Mouse (Mus musculus) hindbrain, postnatal 0 days (tissue): Measurements from ENCODE around the gene Amelx. TPM values are rescaled to one million over a fixed set of nuclear protein-coding genes. Genes with fewer than 3 reads are reported as not detected.

Source experiments
- ATAC-seq: fragments of 200-750 bp; cut with Nextera tagmentation; 2 replicates; pipeline ENCODE4 v1.8.0; 2017; ENCODE audit warnings: mild to moderate bottlenecking, moderate TSS enrichment, moderate library complexity
- DNase-seq: peaks from one replicate; pipeline ENCODE4 v3.0.0-alpha.2; 2015; ENCODE audit warnings: low spot score
- H3K27ac ChIP-seq: fragments of 300-500 bp; sonication (generic); 2 replicates; pipeline ENCODE4 v1.5.1; 2014; ENCODE audit warnings: mild to moderate bottlenecking
- H3K27me3 ChIP-seq: fragments of 300-500 bp; sonication (generic); 2 replicates; pipeline ENCODE4 v1.6.1; 2014; ENCODE audit warnings: low read length, mixed read lengths; ENCODE audit not compliant: insufficient read depth
- H3K36me3 ChIP-seq: fragments of 300-500 bp; sonication (generic); 2 replicates; pipeline ENCODE4 v1.6.1; 2014; ENCODE audit warnings: low read length, mixed read lengths; ENCODE audit not compliant: insufficient read depth
- H3K4me1 ChIP-seq: fragments of 300-500 bp; sonication (generic); 2 replicates; pipeline ENCODE4 v1.6.1; 2014; ENCODE audit warnings: antibody characterized with exemption, low read length, mixed read lengths; ENCODE audit not compliant: insufficient read depth
- H3K4me2 ChIP-seq: fragments of 300-500 bp; sonication (generic); 2 replicates; pipeline ENCODE4 v1.6.1; 2014; ENCODE audit warnings: low read depth, mild to moderate bottlenecking, low read length, moderate library complexity, mixed read lengths
- H3K4me3 ChIP-seq: fragments of 300-500 bp; sonication (generic); 2 replicates; pipeline ENCODE4 v1.5.1; 2014; ENCODE audit warnings: low read length
- H3K9ac ChIP-seq: fragments of 300-500 bp; sonication (generic); replicated peaks from 2 replicates; pipeline ENCODE4 v1.6.1; 2014; ENCODE audit warnings: mild to moderate bottlenecking, low read length, moderate library complexity, mixed read lengths
- H3K9me3 ChIP-seq: fragments of 300-500 bp; sonication (generic); 2 replicates; pipeline ENCODE4 v1.6.1; 2016; ENCODE audit warnings: low read length, mixed read lengths
- CTCF ChIP-seq: IDR thresholded peaks from 2 replicates; pipeline ENCODE4 v1.5.1; 2016; ENCODE audit warnings: antibody characterized with exemption, control low read depth, low read depth
- WGBS: fragments of 180-500 bp; shearing (Covaris S2); extraction: QIAGEN DNeasy Blood & Tissue Kit; methylation state at CpG from one replicate; pipeline ENCODE4 v1.1.7; 2014; 5-methylcytosine and 5-hydroxymethylcytosine counted together
- polyA plus RNA-seq: library from polyadenylated mRNA; unstranded; fragments of >200 nt; fragmentation: Nextera tagmentation; extraction: Ambion mirVana; gene quantifications from 2 replicates; pipeline ENCODE4 v1.2.1, GENCODE M21; 2015
- total RNA-seq: library from RNA; depleted of rRNA; stranded (reverse); fragments of >200 nt; gene quantifications from 2 replicates; pipeline ENCODE4 v1.2.3, GENCODE M21; 2014; rRNA removed

Amelx gene
- total RNA-seq = 0.54 TPM in 1 of 2 replicates, not detected in the other
- polyA plus RNA-seq = not detected in 2 replicates

GRCm38 (mm10) chrX:169187100-169187499, at the start of gene Amelx:
Gene Amelx, minus strand, starts transcription at chrX:169187200.
- H3K27ac ChIP-seq = no peak within 1 kb of the TSS
- H3K36me3 ChIP-seq = no peaks in the 10 kb centered on the region
- no peak within 1 kb of the TSS for H3K4me3 ChIP-seq
- H3K4me2 ChIP-seq = no peak within 1 kb of the TSS
- no peak for TF ChIP-seq CTCF
- no peaks in the 10 kb centered on the region for H3K9me3 ChIP-seq
- no peaks in the 10 kb centered on the region for H3K27me3 ChIP-seq
- no peak within 1 kb of the TSS for H3K9ac ChIP-seq
- WGBS = 81% methylated on average over 5 of the region's 5 CpGs
- no peaks in the 10 kb centered on the region for H3K4me1 ChIP-seq
- ATAC-seq = no peak
- DNase-seq = no peak

GRCm38 (mm10) chrX:169222357-169223062, 35.5 kb upstream of the Amelx start:
- Histone ChIP-seq H3K9ac (no peak overlapping the region), H3K9me3 (no peaks in the 10 kb centered on the region), H3K4me2 (no peak overlapping the region), H3K4me3 (no peak overlapping the region), H3K27me3 (no peaks in the 10 kb centered on the region), H3K27ac (no peak overlapping the region), H3K36me3 (no peaks in the 10 kb centered on the region), H3K4me1 (no peaks in the 10 kb centered on the region)
- 83% methylated on average over 3 of the region's 3 CpGs for WGBS
- no peak for TF ChIP-seq CTCF
- DNase-seq = no peak
- no peak for ATAC-seq

DNA sequence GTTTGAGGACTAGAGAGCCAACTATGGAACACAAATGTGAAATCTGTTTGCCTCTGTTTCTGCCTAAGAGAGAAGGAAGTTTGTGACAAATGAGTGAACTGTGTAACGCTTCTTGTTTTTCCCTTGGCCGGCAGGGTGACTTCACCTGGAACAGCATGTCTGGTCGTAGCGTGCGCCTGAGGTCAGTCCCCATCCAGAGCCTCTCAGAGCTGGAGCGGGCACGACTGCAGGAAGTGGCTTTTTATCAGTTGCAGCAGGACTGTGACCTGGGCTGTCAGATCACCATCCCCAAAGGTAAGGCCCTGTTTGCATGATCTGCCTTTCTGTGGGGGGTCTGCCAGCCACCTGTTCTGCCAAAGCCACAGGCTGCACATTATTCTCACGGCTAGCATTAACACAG, 33.1 kb upstream of the Amelx start:
- Histone ChIP-seq H3K4me1 (no peaks in the 10 kb centered on the region), H3K36me3 (no peaks in the 10 kb centered on the region), H3K27ac (no peak overlapping the region), H3K9me3 (no peaks in the 10 kb centered on the region), H3K4me2 (no peak overlapping the region), H3K27me3 (no peaks in the 10 kb centered on the region), H3K9ac (no peak overlapping the region), H3K4me3 (no peak overlapping the region)
- no peak for TF ChIP-seq CTCF
- DNase-seq = no peak
- 76% methylated on average over 8 of the region's 8 CpGs for WGBS
- ATAC-seq = no peak

DNA sequence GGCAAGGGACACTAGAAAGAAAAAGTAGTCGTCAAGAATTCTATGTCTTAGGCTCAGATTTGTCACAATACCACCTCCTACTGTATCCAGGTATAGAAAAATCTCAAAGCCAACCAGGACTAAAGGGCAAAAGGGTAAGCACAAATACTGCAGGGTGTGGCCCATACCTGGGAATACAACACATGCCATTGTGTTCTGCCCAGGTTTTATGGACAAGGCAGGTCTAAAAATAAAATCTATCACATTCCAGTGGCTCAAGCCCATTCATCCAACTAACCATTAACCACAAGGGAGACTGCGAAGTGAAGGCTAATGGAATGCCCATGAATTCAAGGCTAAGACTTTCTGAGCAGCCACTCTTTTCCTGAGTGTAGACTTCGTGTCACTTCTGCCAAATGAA, 23.0 kb upstream of the Amelx start:
- DNase-seq = no peak
- Histone ChIP-seq H3K9me3 (no peaks in the 10 kb centered on the region), H3K36me3 (no peaks in the 10 kb centered on the region), H3K27ac (no peak overlapping the region), H3K4me2 (no peak overlapping the region), H3K4me3 (no peak overlapping the region), H3K27me3 (no peaks in the 10 kb centered on the region), H3K9ac (no peak overlapping the region), H3K4me1 (no peaks in the 10 kb centered on the region)
- no peak for TF ChIP-seq CTCF
- WGBS = 64% methylated on average over 3 of the region's 3 CpGs
- ATAC-seq = no peak

DNA sequence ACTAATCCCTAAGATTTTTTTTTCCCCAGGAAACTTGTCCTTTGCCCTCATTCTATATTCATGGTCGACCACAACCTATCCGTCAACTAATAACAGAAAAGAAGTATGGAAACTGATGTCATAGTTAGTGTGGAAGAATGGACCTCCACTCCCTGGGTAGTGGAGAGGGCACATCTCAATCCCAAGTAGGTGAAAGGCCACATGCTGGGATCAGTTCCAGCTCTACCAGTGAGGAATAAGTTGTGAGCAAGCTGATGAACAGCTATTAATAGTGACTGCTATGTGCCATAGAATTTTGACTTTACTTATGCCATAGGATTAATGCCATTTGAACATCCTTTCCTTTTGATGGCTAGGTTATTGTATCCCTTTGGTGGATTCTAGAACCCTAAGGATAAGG, 8.4 kb downstream of the Amelx start:
- DNase-seq (no peak), ATAC-seq (no peak)
- TF ChIP-seq CTCF = no peak
- 61% methylated on average over 2 of the region's 2 CpGs for WGBS
- no peak overlapping the region for H3K9ac ChIP-seq
- no peak overlapping the region for H3K4me2 ChIP-seq
- H3K4me1 ChIP-seq = no peaks in the 10 kb centered on the region
- H3K36me3 ChIP-seq = no peaks in the 10 kb centered on the region
- H3K9me3 ChIP-seq = no peaks in the 10 kb centered on the region
- no peaks in the 10 kb centered on the region for H3K27me3 ChIP-seq
- no peak overlapping the region for H3K27ac ChIP-seq
- H3K4me3 ChIP-seq = no peak overlapping the region

- no peak for TF ChIP-seq CTCF
- 89% methylated on average over 1 of the region's 1 CpGs for WGBS
- no peaks in the 10 kb centered on the region for H3K27me3 ChIP-seq
- H3K4me1 ChIP-seq = no peaks in the 10 kb centered on the region
- no peak overlapping the region for H3K4me2 ChIP-seq
- no peak overlapping the region for H3K4me3 ChIP-seq
- no peaks in the 10 kb centered on the region for H3K9me3 ChIP-seq
- DNase-seq (no peak), ATAC-seq (no peak)
- no peak overlapping the region for H3K27ac ChIP-seq
- H3K9ac ChIP-seq = no peak overlapping the region
- no peaks in the 10 kb centered on the region for H3K36me3 ChIP-seq
These were observed 13.2 kb downstream of the Amelx start for GRCm38 (mm10) chrX:169173796-169174195.

DNA sequence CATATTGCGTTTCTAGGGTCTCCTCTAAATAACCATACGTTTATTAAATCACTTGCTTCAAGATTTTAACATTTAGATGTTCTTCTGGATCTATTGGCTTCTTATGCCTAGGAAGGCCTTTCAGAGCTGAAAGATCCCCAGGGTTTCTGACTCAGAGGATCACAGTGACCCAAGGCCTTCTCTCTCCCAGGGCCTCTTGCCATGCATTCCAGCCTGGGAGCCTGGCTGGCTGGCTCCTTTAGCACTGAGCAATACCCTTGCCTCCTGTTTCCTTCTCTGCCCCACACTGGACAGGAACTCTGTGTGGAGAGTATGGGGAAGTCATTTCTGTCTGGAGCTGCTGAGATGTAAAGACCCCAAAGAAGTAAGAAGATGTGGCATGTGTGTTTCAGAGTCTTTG, 16.0 kb downstream of the Amelx start:
- Histone ChIP-seq H3K9me3 (no peaks in the 10 kb centered on the region), H3K27ac (no peak overlapping the region), H3K9ac (no peak overlapping the region), H3K4me3 (no peak overlapping the region), H3K27me3 (no peaks in the 10 kb centered on the region), H3K36me3 (no peaks in the 10 kb centered on the region), H3K4me1 (no peaks in the 10 kb centered on the region), H3K4me2 (no peak overlapping the region)
- no peak for TF ChIP-seq CTCF
- DNase-seq (no peak), ATAC-seq (no peak)
- WGBS = 71% methylated on average over 2 of the region's 2 CpGs
